Mouse (Mus musculus) lung, postnatal 10 days (tissue): ENCODE measurements around the gene Fgf11.

Experiments
- DNase-seq: peaks from one replicate; pipeline ENCODE4 v3.0.0; 2021

Fgf11 gene

DNA sequence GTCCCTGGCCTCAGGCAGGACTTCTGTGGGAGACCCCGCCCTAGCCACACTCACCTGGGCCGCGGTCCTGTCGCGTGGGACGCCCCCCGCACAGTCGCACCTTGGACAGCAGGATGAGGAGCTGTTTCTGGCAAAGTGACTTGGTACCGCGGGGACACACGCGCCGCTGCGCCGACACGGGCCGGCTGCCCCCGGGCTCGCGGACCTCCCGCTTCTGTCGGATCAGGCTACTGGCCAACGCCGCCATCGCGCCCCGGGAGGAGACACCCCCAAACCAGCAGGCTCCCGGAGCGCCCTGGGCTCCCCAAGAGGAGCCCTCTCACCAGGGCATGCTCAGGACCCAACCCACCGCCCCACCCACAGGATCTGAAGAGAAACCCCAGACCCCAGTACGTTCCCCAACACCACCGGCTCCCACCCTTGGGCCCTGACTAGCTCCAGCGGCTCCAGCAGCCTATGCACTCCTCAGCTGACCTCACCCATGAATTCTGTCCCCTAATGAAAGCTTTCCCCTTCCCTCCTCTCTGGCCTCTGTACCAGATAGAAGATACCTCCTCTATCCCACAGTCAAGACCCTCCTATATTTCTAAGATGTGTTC, at the start of gene Fgf11:
Fgf11 (minus strand) TSS at position 479 of the 599 bp plus-strand sequence.
- no peak for DNase-seq

- no peak for DNase-seq
These were observed 49.1 kb upstream of the Fgf11 start for GRCm38 (mm10) chr11:69850754-69851153.

DNA sequence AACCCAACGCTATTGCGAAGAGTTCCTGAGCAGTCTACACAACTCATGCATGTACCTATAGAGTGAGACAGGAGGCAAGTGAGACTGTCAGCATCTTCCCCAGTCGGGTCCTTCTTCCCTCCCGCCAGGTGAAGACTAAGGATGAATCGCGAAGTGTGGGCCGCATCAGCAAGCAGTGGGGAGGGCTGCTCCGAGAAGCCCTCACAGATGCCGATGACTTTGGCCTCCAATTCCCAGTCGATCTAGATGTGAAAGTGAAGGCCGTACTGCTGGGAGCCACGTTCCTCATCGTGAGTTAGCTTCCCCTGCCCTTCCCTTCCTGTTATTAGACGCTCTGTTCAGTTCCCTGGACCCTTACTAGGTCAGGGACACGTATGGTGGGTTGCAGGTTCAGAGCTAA, 48.2 kb upstream of the Fgf11 start:
- no peak for DNase-seq

- peak; percentile 29 for DNase-seq
These were observed 47.5 kb upstream of the Fgf11 start for GRCm38 (mm10) chr11:69849128-69849527.

DNA sequence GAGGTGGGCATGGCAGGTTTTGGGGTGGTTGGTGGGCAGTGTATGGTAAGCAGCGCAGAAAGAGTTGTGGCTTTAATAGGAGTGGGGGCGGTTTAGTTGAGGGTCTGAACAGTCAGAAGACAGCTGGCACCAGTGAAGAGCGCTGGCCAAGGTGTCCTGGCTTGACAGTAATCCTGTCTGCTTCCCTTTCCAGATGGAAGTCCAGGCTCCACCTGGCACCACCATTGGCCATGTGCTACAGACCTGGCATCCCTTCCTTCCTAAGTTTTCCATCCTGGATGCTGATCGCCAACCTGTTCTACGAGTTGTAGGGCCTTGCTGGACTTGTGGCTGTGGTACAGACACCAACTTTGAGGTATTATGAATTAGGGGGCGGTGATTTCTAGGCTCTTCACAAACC, 46.4 kb upstream of the Fgf11 start:
- DNase-seq: no peak

- peak; percentile 54 for DNase-seq
These were observed 45.4 kb upstream of the Fgf11 start for GRCm38 (mm10) chr11:69846738-69847688.

DNA sequence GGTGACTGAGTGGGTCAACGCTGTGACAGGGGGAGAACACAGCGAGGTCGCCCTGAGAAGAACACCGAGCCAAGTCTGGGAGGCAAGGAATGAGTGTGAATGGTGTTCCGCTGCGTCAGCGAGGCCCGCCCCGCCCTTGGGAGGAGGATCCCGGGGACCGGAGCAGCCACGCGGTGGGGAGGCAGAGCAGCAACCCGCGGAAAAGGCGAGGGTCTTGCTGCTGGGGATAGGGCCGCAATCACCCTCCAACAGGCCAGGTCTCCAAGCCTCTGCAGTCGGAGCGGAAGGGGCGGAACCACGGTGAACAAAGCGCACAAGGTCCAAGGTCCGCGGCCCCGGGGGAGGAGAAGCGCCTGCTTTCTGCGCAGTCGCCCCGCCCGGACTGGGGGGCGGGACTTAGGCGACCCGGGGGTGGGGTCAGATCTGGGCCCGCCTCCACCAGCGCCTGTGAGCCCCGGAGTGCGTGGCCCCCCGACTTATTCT, 44.6 kb upstream of the Fgf11 start, which contains the start of gene Plscr3:
Plscr3 (plus strand) TSS at position 179 of the 483 bp plus-strand sequence.
- DNase-seq: peak; percentile 95

GRCm38 (mm10) chr11:69838714-69839104, 37.1 kb upstream of the Fgf11 start:
- no peak for DNase-seq

DNA sequence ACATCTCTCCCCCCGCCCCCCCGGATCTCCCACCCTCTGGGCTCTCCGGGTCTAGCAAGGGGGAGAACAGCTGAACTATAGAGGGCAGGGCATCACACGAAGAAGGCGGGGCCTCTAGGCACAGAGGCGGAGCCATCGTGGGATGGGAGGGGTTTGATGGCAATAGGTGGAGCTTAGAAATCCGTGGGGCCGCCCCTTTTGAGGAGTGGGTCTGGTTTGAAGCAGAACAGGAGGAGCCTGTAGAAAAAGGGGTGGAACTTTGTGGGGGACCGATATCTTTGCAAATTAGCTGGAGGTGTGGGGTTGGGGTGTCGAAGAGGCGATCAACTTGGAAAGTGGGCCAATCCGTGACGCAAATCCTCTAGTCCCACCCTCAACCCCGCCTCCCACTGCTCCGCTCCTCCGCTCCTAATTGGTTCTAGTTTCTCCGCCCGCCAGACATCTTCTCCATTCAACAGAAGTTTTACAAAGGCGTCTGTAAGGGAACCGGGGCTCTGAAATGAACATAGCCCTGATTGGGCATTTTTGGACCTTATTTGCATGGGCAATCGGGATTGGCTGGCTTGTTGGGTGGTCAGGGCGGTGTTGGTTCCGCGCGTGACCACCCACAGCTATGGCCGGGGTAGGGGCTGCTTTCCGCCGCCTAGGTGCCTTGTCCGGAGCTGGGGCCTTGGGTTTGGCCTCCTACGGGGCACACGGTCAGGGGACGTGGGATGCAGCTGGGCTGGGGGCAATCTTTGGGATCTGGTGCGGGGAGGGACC, 36.5 kb upstream of the Fgf11 start, which contains the start of gene Tmem256:
Tmem256 (plus strand) TSS at position 563 of the 762 bp plus-strand sequence.
- DNase-seq: peak; percentile 98

DNA sequence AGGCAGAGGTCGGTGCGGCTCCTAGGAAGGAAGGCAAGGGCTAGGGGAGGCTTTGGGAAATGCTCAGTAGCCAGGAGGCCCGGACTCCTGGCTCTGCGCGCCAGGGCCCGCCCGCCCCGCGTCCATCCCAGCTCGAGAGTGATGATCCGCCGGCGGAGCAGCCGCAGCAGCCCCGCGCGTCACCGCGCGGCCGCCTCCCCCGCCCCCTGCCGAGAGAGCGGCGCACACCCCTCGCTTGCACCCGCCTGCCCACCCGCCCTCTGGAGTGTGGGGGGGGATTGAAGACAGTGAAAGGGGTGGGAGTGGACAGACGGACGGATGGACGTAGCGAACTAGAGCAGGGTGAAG, 35.9 kb upstream of the Fgf11 start, which contains the start of gene Nlgn2:
Nlgn2 (minus strand) TSS at position 181 of the 348 bp plus-strand sequence.
- DNase-seq: no peak

GRCm38 (mm10) chr11:69836703-69837576, 35.3 kb upstream of the Fgf11 start:
- DNase-seq: peak; percentile 50

- no peak for DNase-seq
These were observed 34.3 kb upstream of the Fgf11 start for GRCm38 (mm10) chr11:69835966-69836335.

DNA sequence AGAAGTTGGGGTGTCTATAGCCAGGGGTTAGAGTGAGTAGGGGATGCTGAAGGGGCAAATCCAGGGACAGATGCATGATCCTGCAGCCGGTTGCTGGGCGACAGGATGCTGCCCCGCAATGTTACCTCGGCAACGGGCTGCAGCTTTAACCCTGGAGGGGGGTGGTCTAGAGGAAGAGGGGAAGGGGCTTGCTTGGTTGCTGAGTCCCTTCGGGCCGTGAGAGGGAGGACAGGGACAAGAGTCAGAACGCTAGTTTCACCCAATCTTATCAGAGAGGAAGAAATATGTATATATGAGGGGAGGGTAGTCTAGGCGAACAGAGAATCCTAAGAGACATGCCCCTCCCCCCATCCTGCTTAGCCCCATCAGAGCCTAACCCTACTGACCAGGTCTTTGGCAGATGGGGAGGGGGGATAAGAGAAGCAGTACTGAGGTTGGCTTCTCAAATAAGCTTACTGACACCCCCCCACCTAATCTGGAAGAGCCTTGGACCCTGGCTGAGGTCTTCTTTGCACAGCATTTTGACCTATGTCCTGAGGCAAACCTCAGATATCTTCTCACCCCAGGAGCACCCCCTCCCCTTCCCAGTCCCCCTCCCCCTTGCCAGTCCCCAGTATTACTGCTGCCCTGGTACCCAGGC, 33.8 kb upstream of the Fgf11 start:
- DNase-seq: no peak

GRCm38 (mm10) chr11:69834001-69834549, 32.4 kb upstream of the Fgf11 start:
- DNase-seq: no peak

DNA sequence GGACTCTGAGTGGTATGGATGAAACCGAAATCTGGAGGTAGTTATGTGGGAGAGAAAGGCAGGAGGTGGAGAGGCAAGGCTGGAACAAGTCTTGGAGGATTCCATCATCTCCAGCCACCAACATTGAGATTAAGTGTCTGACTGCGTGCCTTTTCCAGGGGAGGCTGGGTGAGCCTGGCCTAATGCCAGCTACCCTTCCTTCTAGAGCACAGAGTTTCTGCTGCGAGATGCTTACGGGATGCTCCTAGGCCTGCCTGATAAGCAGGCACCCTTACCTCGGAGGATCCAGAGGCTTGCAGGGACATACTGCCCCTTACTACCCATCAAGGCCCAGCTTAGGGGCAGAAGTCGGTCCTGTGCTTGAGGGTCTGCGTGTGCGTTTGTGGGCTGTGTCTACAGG, 31.9 kb upstream of the Fgf11 start:
- DNase-seq: no peak

DNA sequence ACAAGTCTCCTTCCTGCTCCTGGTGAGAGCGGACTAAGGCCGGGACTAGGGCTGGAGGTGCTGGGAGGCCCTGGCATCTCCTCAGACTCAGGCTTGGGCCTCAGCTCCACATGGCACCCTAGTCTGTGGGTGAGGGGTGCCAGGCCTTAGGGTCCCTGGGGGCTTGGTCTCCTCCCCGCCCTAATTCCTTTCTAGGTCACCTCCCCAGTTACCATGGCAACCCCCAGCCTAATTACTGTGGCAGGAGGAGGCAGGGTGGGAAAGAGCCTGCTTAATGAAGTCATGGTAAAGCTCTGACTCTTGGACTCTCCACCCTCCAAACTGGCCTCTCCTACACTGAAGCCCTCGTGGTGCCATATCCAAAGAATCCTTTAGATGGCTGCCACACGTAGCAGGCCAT, 27.2 kb upstream of the Fgf11 start:
- no peak for DNase-seq

DNA sequence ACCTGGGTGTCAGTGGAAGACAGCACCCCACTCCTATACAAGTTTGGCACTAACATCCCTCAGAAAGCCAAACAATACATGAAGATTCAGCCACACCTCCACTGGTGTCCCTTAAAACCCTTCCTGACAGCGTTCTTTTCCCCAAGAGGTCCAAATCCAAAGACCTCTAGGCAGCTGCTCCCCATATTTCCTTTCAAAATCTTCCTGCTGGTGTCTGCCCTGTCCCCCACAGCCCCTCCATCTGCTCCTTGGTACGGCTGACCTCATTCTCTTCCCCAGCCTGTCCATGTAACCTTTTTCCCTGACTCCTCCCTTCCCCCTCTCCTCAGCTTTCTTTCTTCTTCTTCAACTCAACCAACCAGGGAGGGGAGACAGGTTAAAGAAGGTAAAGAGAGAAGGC, 21.8 kb upstream of the Fgf11 start:
- no peak for DNase-seq

DNA sequence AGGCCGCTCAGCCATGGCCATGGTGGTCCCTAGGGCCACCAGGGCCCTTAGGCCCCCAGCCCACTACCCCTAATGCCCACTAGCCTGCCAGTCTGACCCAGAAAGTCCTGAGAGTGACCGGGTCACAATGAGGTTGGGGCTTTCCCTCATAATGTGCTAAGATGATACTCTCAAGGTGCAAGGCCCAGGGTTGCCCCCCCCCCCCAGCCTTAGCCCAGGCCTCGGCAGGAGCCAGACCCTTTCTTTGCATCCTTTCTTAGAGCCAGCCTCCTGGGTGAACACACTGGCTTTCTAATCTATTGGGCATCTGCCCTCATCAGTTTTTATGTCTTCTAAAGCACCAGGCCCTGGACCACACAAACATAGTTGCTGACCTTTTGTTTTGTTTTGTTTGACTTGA, 20.4 kb upstream of the Fgf11 start, which contains the start of gene Spem1:
Spem1 (minus strand) TSS at position 101 of the 400 bp plus-strand sequence.
- DNase-seq: no peak

DNA sequence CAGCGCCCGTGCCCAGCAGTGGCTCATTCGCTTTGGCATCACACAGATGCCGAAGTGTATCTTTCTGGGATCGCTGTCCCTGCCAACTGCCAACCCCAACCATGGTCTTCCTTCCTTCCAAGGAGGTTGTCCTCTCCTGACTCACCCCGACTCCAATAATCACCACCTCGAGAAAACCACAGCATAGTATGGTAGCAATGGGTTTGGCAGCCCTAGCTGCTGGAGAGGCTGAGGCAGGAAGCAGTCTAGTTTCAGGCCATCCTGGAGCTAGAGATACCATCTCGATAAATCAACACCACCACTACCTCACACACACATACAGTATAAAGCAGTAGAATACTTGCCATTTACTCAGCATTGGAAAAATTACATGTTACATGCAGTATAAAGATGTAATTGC, 17.2 kb upstream of the Fgf11 start:
- no peak for DNase-seq

DNA sequence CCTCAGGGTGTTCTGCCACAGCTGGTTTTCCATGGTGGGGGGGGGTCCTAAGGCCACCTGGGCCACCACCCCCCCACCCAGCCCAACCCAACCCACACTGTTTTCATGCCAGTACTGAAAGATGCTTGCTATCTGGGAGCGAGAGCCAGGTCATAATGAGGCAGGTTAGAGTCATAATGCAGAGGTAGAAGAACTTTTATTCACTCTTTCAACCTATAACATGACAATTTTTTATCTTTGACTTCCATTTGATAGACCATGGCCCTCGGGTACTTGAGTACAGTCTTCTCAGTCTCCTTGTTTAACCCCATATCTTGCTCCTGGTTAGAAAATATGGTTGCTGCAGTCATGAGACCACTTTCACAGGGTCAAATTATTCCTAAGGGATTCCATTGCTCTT, 16.7 kb upstream of the Fgf11 start, which contains the start of gene Spem2:
Spem2 (minus strand) TSS at position 101 of the 400 bp plus-strand sequence.
- DNase-seq: no peak

- no peak for DNase-seq
These were observed 14.9 kb upstream of the Fgf11 start for GRCm38 (mm10) chr11:69816520-69816919.
